Mouse (Mus musculus): ENCODE measurements around the gene Olfr920.

GRCm38 (mm10) chr9:38792689-38793088 is 40.6 kb downstream of the Olfr920 start:
- no peak for TF ChIP-seq POLR2A (IDR thresholded peaks at IDR 0.05; ENCODE audit: extremely low read depth, insufficient read depth, low read length)
- TF ChIP-seq CTCF (IDR thresholded peaks at IDR 0.05; ENCODE audit: extremely low read depth, insufficient read depth, low read length) = no peak

Data from cortical plate, adult 2 months (tissue).